Mouse (Mus musculus) embryonic facial prominence, embryonic 10.5 days (tissue): ENCODE results near the gene Alb. TPM values are rescaled to one million over a fixed set of nuclear protein-coding genes. Genes with fewer than 3 reads are reported as not detected.

Source experiments
- DNase-seq: peaks from one replicate; pipeline ENCODE4 v3.0.0-alpha.2; 2017; ENCODE audit warnings: low spot score
- H3K27ac ChIP-seq: fragments of 300-500 bp; sonication (generic); replicated peaks from 2 replicates; pipeline ENCODE4 v1.5.1; 2016; ENCODE audit warnings: mild to moderate bottlenecking
- H3K27me3 ChIP-seq: fragments of 300-500 bp; sonication (generic); replicated peaks from 2 replicates; pipeline ENCODE4 v1.6.1; 2016; ENCODE audit warnings: low read depth, mild to moderate bottlenecking; ENCODE audit not compliant: poor library complexity, severe bottlenecking
- H3K36me3 ChIP-seq: fragments of 300-500 bp; sonication (generic); replicated peaks from 2 replicates; pipeline ENCODE4 v1.6.1; 2016; ENCODE audit warnings: mild to moderate bottlenecking, moderate library complexity
- H3K4me1 ChIP-seq: fragments of 300-500 bp; sonication (generic); 2 replicates; pipeline ENCODE4 v1.6.1; 2016
- H3K4me3 ChIP-seq: fragments of 300-500 bp; sonication (generic); 2 replicates; pipeline ENCODE4 v1.5.1; 2016; ENCODE audit warnings: mild to moderate bottlenecking, moderate library complexity
- H3K9me3 ChIP-seq: fragments of 300-500 bp; sonication (generic); 2 replicates; pipeline ENCODE4 v1.6.1; 2016; ENCODE audit warnings: mild to moderate bottlenecking
- WGBS: fragments of 180-500 bp; shearing (Covaris S2); methylation state at CpG from one replicate; pipeline ENCODE4 v1.1.7; 2016; 5-methylcytosine and 5-hydroxymethylcytosine counted together
- polyA plus RNA-seq: library from polyadenylated mRNA; unstranded; fragments of >200 nt; fragmentation: Nextera tagmentation; extraction: Ambion mirVana; gene quantifications from 2 replicates; pipeline ENCODE4 v1.2.1, GENCODE M21; 2016

The Alb gene
- polyA plus RNA-seq, 1 experiment from 2014 or later, result not detected

DNA sequence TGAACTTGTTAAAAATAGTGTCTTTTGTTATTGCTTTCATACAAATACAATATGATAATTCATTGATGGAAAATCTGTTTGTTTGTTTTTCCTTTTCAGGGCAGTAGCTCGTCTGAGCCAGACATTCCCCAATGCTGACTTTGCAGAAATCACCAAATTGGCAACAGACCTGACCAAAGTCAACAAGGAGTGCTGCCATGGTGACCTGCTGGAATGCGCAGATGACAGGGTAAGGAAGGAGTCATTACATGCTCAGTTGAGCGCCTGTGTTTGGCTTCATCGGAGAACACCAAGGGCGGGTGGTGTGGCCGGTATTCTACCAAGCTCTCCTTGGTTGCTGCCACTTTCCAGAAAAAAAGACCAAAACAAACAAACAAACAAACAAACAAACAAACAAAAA lies 6.5 kb downstream of the Alb start:
- 26% methylated on average over 6 of the region's 6 CpGs for WGBS
- DNase-seq, result peak; percentile 75
- Histone ChIP-seq H3K9me3 (no peaks in the 10 kb centered on the region), H3K27me3 (no peaks in the 10 kb centered on the region), H3K4me1 (peaks cover 11% of the 10 kb centered on the region), H3K36me3 (no peaks in the 10 kb centered on the region), H3K27ac (no peak overlapping the region), H3K4me3 (no peak overlapping the region)

DNA sequence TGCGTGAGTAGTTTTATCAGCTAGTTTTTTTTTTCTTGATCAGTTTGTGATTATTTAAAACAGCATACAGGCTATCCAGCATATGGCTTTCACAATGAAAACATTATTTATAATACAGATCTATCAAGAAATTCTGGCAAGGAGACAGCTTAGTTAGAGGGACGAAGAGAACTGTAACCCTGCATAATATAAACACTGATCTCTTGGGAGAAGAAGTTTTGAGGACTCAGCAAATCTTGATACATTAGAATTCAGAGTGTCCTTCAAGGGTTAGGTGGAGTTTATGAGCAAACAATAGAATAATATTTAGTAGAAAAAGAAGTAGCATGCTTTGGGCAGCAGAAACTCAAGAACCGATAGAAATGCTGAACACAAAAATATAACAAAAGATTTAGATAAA lies 10.1 kb downstream of the Alb start:
- H3K27me3 ChIP-seq, result no peaks in the 10 kb centered on the region
- 92% methylated on average over 3 of the region's 3 CpGs for WGBS
- H3K36me3 ChIP-seq, result no peaks in the 10 kb centered on the region
- DNase-seq, result no peak
- peaks cover 11% of the 10 kb centered on the region for H3K4me1 ChIP-seq
- no peak overlapping the region for H3K4me3 ChIP-seq
- H3K9me3 ChIP-seq, result no peaks in the 10 kb centered on the region
- H3K27ac ChIP-seq, result no peak overlapping the region

DNA sequence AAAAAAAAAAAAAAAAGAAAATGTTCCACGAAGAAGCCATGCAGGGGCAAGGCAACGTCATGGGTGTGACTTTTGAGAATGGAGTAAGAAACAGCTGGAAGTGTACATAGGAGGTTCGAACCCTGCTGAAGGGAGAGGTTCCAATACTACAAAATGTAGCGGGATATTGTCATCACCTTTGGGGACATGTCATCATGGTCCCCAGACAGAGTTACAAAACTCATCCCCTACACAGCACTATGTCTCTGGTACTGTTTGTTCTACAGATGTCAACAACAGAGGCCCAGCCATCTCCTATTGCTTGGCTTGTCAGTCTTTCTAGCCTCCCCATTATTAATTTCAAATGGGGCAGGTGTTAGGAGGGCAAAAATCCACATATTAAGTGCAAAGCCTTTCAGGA lies 13.2 kb downstream of the Alb start:
- H3K27me3 ChIP-seq, result no peaks in the 10 kb centered on the region
- 88% methylated on average over 4 of the region's 4 CpGs for WGBS
- no peak for DNase-seq
- H3K9me3 ChIP-seq, result no peaks in the 10 kb centered on the region
- no peak overlapping the region for H3K27ac ChIP-seq
- H3K36me3 ChIP-seq, result no peaks in the 10 kb centered on the region
- H3K4me1 ChIP-seq, result no peaks in the 10 kb centered on the region
- H3K4me3 ChIP-seq, result no peak overlapping the region

DNA sequence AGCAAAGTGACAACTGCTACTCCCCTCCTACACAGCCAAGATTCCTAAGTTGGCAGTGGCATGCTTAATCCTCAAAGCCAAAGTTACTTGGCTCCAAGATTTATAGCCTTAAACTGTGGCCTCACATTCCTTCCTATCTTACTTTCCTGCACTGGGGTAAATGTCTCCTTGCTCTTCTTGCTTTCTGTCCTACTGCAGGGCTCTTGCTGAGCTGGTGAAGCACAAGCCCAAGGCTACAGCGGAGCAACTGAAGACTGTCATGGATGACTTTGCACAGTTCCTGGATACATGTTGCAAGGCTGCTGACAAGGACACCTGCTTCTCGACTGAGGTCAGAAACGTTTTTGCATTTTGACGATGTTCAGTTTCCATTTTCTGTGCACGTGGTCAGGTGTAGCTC lies 13.7 kb downstream of the Alb start:
- Histone ChIP-seq H3K36me3 (no peaks in the 10 kb centered on the region), H3K27ac (no peak overlapping the region), H3K27me3 (no peaks in the 10 kb centered on the region), H3K9me3 (no peaks in the 10 kb centered on the region), H3K4me1 (no peaks in the 10 kb centered on the region), H3K4me3 (no peak overlapping the region)
- 91% methylated on average over 5 of the region's 5 CpGs for WGBS
- no peak for DNase-seq

DNA sequence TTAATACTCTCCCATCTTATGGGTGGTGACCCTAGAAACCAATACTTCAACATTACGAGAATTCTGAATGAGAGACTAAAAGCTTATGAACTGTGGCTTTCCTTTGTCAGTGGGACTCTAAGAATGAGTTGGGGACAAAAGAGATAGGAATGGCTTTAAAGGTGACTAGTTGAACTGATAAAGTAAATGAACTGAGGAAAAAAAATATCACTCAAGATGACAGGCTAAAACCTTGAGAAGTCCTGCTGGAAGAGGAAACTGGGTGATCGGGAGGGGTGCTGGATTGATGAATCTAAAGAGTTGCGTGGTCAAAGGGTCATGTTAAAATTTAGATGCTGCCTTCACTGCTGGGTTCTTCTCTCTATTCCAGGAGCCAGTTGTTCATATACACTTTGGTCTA lies 16.0 kb downstream of the Alb start:
- no peak for DNase-seq
- no peaks in the 10 kb centered on the region for H3K27me3 ChIP-seq
- H3K9me3 ChIP-seq, result no peaks in the 10 kb centered on the region
- WGBS, result 89% methylated on average over 3 of the region's 3 CpGs
- H3K36me3 ChIP-seq, result no peaks in the 10 kb centered on the region
- H3K4me1 ChIP-seq, result no peaks in the 10 kb centered on the region
- no peak overlapping the region for H3K4me3 ChIP-seq
- no peak overlapping the region for H3K27ac ChIP-seq

DNA sequence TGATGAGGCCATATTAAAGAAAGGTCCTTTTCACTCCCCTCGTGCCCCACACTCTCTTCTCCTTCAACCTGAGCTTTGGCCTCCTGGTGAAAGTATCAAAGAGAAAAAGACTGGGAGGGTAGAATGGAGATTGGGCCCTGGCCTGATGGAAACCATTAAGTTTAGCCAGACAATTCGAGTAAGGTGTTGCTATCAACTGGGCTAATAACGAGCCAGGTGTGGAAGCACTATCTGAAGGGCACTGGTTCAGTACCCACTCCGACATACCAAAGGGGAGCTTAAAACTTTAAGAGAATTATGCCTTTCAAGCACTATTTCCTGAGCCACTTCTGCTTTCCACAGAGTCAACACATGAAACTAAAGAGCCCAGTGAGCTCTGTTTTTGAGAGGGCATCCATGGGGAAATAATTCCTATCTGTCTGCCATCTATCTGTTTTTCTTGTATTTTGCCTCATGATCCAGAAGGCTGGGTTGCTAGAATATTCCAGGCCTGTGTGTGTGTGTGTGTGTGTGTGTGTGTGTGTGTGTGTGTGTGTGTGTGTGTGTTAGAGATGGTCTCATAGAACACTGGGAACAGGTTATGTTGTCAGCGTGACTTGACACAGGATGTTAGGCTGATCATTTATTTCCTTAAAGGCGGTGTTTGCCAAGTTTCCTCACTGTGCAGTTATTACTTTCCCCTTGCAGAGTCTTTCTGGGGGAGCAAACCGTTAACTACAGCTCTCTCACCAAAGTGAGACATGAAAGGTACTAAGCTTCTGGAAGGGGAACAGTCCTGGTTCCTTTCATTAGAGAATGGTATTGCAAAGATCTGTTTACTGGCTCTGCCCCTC lies 16.8 kb downstream of the Alb start:
- 83% methylated on average over 7 of the region's 7 CpGs for WGBS
- H3K27me3 ChIP-seq, result no peaks in the 10 kb centered on the region
- H3K4me3 ChIP-seq, result no peak overlapping the region
- no peaks in the 10 kb centered on the region for H3K4me1 ChIP-seq
- H3K27ac ChIP-seq, result no peak overlapping the region
- H3K9me3 ChIP-seq, result no peaks in the 10 kb centered on the region
- no peak for DNase-seq
- H3K36me3 ChIP-seq, result no peaks in the 10 kb centered on the region

DNA sequence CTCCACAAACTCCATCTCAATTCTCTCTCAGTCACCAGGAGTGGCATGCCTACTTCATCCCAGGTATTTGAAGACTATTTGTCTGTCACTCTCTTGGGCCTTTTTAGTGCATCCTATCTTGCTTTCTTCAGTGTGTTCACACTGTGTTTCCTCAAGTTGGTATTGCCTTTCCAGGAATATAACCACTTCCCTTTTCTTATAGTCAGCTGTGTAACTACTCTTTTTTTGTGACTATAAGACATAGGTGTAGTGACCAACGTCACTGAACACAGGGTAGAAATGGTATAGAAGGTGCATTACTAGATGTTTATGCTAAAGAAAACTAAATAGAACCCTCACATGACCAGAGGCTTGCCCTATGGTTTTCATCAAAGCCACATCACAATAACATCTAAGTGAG lies 18.2 kb downstream of the Alb start:
- Histone ChIP-seq H3K36me3 (no peaks in the 10 kb centered on the region), H3K27me3 (no peaks in the 10 kb centered on the region), H3K4me1 (no peaks in the 10 kb centered on the region), H3K4me3 (no peak overlapping the region), H3K9me3 (no peaks in the 10 kb centered on the region), H3K27ac (no peak overlapping the region)
- 81% methylated on average over 1 of the region's 1 CpGs for WGBS
- no peak for DNase-seq

DNA sequence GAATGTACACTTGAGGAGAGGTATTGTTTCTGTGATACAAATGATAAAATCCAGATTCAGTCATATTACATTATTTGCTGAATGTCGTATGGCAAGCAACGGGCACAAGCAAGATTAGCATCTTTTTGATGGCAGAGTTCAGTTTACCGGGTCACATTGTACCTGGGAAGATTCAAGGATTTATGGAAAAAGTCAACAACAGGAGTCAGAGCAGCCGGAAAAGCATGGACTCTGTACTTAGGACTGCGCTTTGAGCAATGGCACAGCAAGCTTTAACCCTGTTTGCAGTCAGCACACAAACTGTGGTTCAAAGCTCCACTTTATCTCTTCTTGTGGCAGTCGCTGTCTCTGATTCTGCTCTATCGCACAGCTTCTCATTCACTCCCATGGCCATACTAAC lies 24.9 kb downstream of the Alb start:
- H3K4me3 ChIP-seq, result no peak overlapping the region
- H3K36me3 ChIP-seq, result no peaks in the 10 kb centered on the region
- no peak overlapping the region for H3K27ac ChIP-seq
- no peaks in the 10 kb centered on the region for H3K4me1 ChIP-seq
- DNase-seq, result no peak
- no peaks in the 10 kb centered on the region for H3K9me3 ChIP-seq
- H3K27me3 ChIP-seq, result no peaks in the 10 kb centered on the region
- 89% methylated on average over 7 of the region's 7 CpGs for WGBS

DNA sequence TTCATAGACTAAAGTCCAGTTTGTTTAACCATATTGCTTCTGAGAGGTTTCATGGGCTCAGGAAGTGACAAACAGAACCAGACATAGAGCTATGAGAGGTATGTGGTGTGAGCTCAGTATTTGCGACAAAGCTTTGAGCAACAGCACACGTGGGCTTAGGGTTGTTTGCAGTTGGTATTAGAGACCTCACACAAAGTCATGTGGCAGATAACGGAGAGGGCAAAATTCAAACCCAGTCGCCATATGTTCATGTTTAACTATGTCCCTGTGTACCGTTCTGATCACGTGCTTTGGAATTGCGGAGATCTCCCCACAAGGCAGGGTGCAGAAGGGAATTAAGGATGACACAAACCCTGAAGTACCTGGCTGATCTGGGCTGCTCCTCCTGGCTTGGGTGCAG lies 27.6 kb downstream of the Alb start:
- H3K4me3 ChIP-seq, result no peak overlapping the region
- no peak for DNase-seq
- no peaks in the 10 kb centered on the region for H3K27me3 ChIP-seq
- no peaks in the 10 kb centered on the region for H3K36me3 ChIP-seq
- no peak overlapping the region for H3K27ac ChIP-seq
- H3K9me3 ChIP-seq, result no peaks in the 10 kb centered on the region
- H3K4me1 ChIP-seq, result no peaks in the 10 kb centered on the region
- 87% methylated on average over 7 of the region's 7 CpGs for WGBS

DNA sequence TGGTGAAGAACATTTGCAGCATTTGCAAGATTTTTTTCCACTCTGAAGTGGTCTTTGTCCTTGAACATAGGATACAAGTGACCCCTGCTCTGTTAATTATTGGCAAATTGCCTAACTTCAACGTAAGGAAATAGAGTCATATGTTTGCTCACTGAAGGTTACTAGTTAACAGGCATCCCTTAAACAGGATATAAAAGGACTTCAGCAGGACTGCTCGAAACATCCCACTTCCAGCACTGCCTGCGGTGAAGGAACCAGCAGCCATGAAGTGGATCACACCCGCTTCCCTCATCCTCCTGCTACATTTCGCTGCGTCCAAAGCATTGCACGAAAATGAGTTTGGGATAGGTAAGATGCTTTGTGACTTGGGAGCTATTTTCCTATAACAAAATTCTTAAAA lies 29.8 kb downstream of the Alb start, which contains the start of gene Afp:
TSS of gene Afp (plus strand) at position 220 of the 400 bp plus-strand sequence.
- no peak for DNase-seq
- Histone ChIP-seq H3K9me3 (no peaks in the 10 kb centered on the region), H3K4me3 (no peak within 1 kb of the TSS), H3K27ac (no peak within 1 kb of the TSS), H3K4me1 (no peaks in the 10 kb centered on the region), H3K36me3 (no peaks in the 10 kb centered on the region), H3K27me3 (no peaks in the 10 kb centered on the region)
- 88% methylated on average over 7 of the region's 7 CpGs for WGBS

DNA sequence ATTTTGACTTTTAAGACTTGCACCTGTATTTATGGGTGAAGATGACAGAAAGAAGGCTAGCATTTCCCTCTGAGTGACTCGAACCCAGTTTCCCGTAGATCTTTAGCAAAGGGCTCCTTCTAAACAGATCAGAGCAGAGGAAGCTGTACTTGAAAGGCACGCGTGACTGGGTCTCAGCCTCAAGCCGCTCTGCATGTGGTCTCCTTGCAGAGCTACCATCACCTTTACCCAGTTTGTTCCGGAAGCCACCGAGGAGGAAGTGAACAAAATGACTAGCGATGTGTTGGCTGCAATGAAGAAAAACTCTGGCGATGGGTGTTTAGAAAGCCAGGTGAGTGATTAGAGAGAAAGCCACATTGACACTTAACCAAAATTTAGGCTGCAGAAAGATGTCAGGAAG lies 31.7 kb downstream of the Alb start:
- H3K27me3 ChIP-seq, result no peaks in the 10 kb centered on the region
- 78% methylated on average over 9 of the region's 9 CpGs for WGBS
- H3K4me3 ChIP-seq, result no peak overlapping the region
- H3K27ac ChIP-seq, result no peak overlapping the region
- H3K4me1 ChIP-seq, result no peaks in the 10 kb centered on the region
- no peaks in the 10 kb centered on the region for H3K36me3 ChIP-seq
- no peak for DNase-seq
- no peaks in the 10 kb centered on the region for H3K9me3 ChIP-seq

DNA sequence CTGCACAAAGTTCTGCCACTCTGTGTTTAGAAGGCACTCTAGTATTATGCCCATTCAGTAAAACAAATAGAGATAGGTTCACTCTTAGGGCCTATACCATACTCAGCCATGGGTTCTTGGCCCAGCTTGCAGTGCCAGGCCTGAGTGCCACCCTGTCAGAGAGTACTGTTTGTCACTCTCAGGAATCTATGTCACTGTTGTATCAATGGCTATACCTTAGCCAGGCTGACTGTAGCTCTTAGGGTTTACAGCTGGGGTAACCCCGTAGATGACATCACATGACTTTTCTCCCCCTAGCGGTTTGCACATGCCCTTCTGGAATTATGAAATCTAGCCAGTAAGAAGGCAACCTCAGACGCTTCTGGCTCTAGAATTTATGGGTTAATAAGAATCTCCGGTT lies 33.6 kb downstream of the Alb start:
- Histone ChIP-seq H3K4me1 (no peaks in the 10 kb centered on the region), H3K4me3 (no peak overlapping the region), H3K27ac (no peak overlapping the region), H3K9me3 (no peaks in the 10 kb centered on the region), H3K27me3 (no peaks in the 10 kb centered on the region), H3K36me3 (no peaks in the 10 kb centered on the region)
- no peak for DNase-seq
- WGBS, result 90% methylated on average over 4 of the region's 4 CpGs

DNA sequence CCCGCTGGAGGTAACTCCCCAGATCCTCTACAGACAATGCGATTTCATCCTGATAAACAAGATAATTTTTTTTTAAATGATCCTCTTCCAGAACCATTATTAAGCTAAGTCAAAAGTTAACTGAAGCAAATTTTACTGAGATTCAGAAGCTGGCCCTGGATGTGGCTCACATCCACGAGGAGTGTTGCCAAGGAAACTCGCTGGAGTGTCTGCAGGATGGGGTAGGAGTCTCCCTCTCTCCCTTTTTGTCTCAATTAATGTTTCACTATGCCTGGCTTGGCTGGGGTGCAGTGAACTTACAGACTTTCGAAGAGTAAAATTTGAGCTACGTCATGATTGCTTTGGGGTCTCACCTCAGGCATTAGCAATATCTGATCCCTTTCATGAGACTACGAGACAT lies 38.8 kb downstream of the Alb start:
- H3K36me3 ChIP-seq, result no peaks in the 10 kb centered on the region
- H3K9me3 ChIP-seq, result no peaks in the 10 kb centered on the region
- H3K27ac ChIP-seq, result no peak overlapping the region
- no peaks in the 10 kb centered on the region for H3K4me1 ChIP-seq
- H3K4me3 ChIP-seq, result no peak overlapping the region
- DNase-seq, result no peak
- no peaks in the 10 kb centered on the region for H3K27me3 ChIP-seq
- WGBS, result 78% methylated on average over 7 of the region's 7 CpGs
